Mouse (Mus musculus): ENCODE data around the gene Mgmt. TPM values are rescaled to one million over a fixed set of nuclear protein-coding genes. Genes with fewer than 3 reads are reported as not detected.

The Mgmt gene
- 4.8 and 5.5 TPM in 2 replicates for polyA plus RNA-seq (2016; fragmentation: Nextera tagmentation; extraction: Ambion mirVana)

GRCm38 (mm10) chr7:136894106-136894986 is at the start of gene Mgmt:
Mgmt (plus strand) TSS chr7:136894614.
- H3K36me3 ChIP-seq = no peaks in the 10 kb centered on the region
- H3K27me3 ChIP-seq (ENCODE audit: insufficient read depth, poor library complexity, severe bottlenecking) = no peaks in the 10 kb centered on the region
- peaks cover 15% of the 10 kb centered on the region for H3K4me1 ChIP-seq (replicated peaks)
- no peaks in the 10 kb centered on the region for H3K9me3 ChIP-seq
- peak within 1 kb of the TSS; percentile 47 for H3K4me3 ChIP-seq
- WGBS = 11% methylated on average over 33 of the region's 33 CpGs
- peak within 1 kb of the TSS; percentile 89 for H3K27ac ChIP-seq
- peak; percentile 95 for DNase-seq (ENCODE audit: low spot score)

GRCm38 (mm10) chr7:136844835-136845234 is 49.6 kb upstream of the Mgmt start:
- H3K4me1 ChIP-seq (replicated peaks) = peaks cover 65% of the 10 kb centered on the region

GRCm38 (mm10) chr7:136845321-136845720 is 49.1 kb upstream of the Mgmt start:
- H3K27me3 ChIP-seq (ENCODE audit: insufficient read depth, poor library complexity, severe bottlenecking) = peaks cover 13% of the 10 kb centered on the region; the same call in 1 of the 2 replicates
- H3K36me3 ChIP-seq = no peaks in the 10 kb centered on the region
- H3K4me1 ChIP-seq (replicated peaks) = peaks cover 63% of the 10 kb centered on the region
- no peak for DNase-seq (ENCODE audit: low spot score)
- H3K4me3 ChIP-seq = no peak overlapping the region
- no peaks in the 10 kb centered on the region for H3K9me3 ChIP-seq
- WGBS = 47% methylated on average over 9 of the region's 9 CpGs
- no peak overlapping the region for H3K27ac ChIP-seq

More at GRCm38 (mm10) chr7:136844835-136845234, 49.6 kb upstream of the Mgmt start:
- H3K4me3 ChIP-seq = no peak overlapping the region
- 0 out of 2 replicates have a peak overlapping the region, but pooled peaks have one; percentile 29 for H3K27ac ChIP-seq
- DNase-seq (ENCODE audit: low spot score) = no peak
- no peaks in the 10 kb centered on the region for H3K36me3 ChIP-seq
- peaks cover 13% of the 10 kb centered on the region; the same call in 1 of the 2 replicates for H3K27me3 ChIP-seq (ENCODE audit: insufficient read depth, poor library complexity, severe bottlenecking)
- no peaks in the 10 kb centered on the region for H3K9me3 ChIP-seq
- 80% methylated on average over 5 of the region's 5 CpGs for WGBS

- H3K4me1 ChIP-seq (replicated peaks) = peaks cover 56% of the 10 kb centered on the region
- peaks cover 13% of the 10 kb centered on the region; the same call in 1 of the 2 replicates for H3K27me3 ChIP-seq (ENCODE audit: insufficient read depth, poor library complexity, severe bottlenecking)
- H3K36me3 ChIP-seq = no peaks in the 10 kb centered on the region
- 36% methylated on average over 10 of the region's 10 CpGs for WGBS
- no peak for DNase-seq (ENCODE audit: low spot score)
- no peak overlapping the region for H3K27ac ChIP-seq
- no peaks in the 10 kb centered on the region for H3K9me3 ChIP-seq
- no peak overlapping the region for H3K4me3 ChIP-seq
Observed at GRCm38 (mm10) chr7:136846086-136846620, 48.3 kb upstream of the Mgmt start.

- Histone ChIP-seq H3K36me3 (no peaks in the 10 kb centered on the region), H3K27ac (no peak overlapping the region), H3K27me3 (ENCODE audit: insufficient read depth, poor library complexity, severe bottlenecking) (peaks cover 13% of the 10 kb centered on the region; the same call in 1 of the 2 replicates), H3K9me3 (no peaks in the 10 kb centered on the region), H3K4me1 (replicated peaks) (peaks cover 41% of the 10 kb centered on the region), H3K4me3 (no peak overlapping the region)
- DNase-seq (ENCODE audit: low spot score) = no peak
- WGBS = 96% methylated on average over 6 of the region's 6 CpGs
Observed at GRCm38 (mm10) chr7:136847601-136848000, 46.8 kb upstream of the Mgmt start.

GRCm38 (mm10) chr7:136848761-136849160 is 45.7 kb upstream of the Mgmt start:
- Histone ChIP-seq H3K4me1 (replicated peaks) (peaks cover 31% of the 10 kb centered on the region), H3K4me3 (no peak overlapping the region), H3K36me3 (no peaks in the 10 kb centered on the region), H3K9me3 (no peaks in the 10 kb centered on the region), H3K27me3 (ENCODE audit: insufficient read depth, poor library complexity, severe bottlenecking) (peaks cover 13% of the 10 kb centered on the region; the same call in 1 of the 2 replicates), H3K27ac (no peak overlapping the region)
- no peak for DNase-seq (ENCODE audit: low spot score)
- WGBS = 91% methylated on average over 8 of the region's 8 CpGs

- H3K9me3 ChIP-seq = no peaks in the 10 kb centered on the region
- DNase-seq (ENCODE audit: low spot score) = no peak
- no peak overlapping the region for H3K27ac ChIP-seq
- WGBS = 88% methylated on average over 3 of the region's 3 CpGs
- peaks cover 11% of the 10 kb centered on the region; the same call in 1 of the 2 replicates for H3K27me3 ChIP-seq (ENCODE audit: insufficient read depth, poor library complexity, severe bottlenecking)
- H3K4me1 ChIP-seq (replicated peaks) = peaks cover 23% of the 10 kb centered on the region
- no peaks in the 10 kb centered on the region for H3K36me3 ChIP-seq
- H3K4me3 ChIP-seq = no peak overlapping the region
Observed at GRCm38 (mm10) chr7:136849811-136850210, 44.6 kb upstream of the Mgmt start.

GRCm38 (mm10) chr7:136850339-136850738 is 44.1 kb upstream of the Mgmt start:
- Histone ChIP-seq H3K27ac (no peak overlapping the region), H3K27me3 (ENCODE audit: insufficient read depth, poor library complexity, severe bottlenecking) (peaks cover 11% of the 10 kb centered on the region; the same call in 1 of the 2 replicates), H3K4me1 (replicated peaks) (peaks cover 18% of the 10 kb centered on the region), H3K36me3 (no peaks in the 10 kb centered on the region), H3K9me3 (no peaks in the 10 kb centered on the region), H3K4me3 (no peak overlapping the region)
- no peak for DNase-seq (ENCODE audit: low spot score)
- 68% methylated on average over 5 of the region's 5 CpGs for WGBS

GRCm38 (mm10) chr7:136851946-136852345 is 42.5 kb upstream of the Mgmt start:
- 80% methylated on average over 8 of the region's 8 CpGs for WGBS
- Histone ChIP-seq H3K36me3 (no peaks in the 10 kb centered on the region), H3K9me3 (no peaks in the 10 kb centered on the region), H3K27ac (no peak overlapping the region), H3K4me1 (replicated peaks) (peaks cover 4% of the 10 kb centered on the region; the same call in 1 of the 2 replicates), H3K27me3 (ENCODE audit: insufficient read depth, poor library complexity, severe bottlenecking) (peaks cover 7% of the 10 kb centered on the region; the same call in 1 of the 2 replicates), H3K4me3 (no peak overlapping the region)
- DNase-seq (ENCODE audit: low spot score) = no peak

GRCm38 (mm10) chr7:136852721-136853120 is 41.7 kb upstream of the Mgmt start:
- no peaks in the 10 kb centered on the region for H3K9me3 ChIP-seq
- H3K4me1 ChIP-seq (replicated peaks) = peaks cover 4% of the 10 kb centered on the region; the same call in 1 of the 2 replicates
- H3K4me3 ChIP-seq = no peak overlapping the region
- H3K36me3 ChIP-seq = no peaks in the 10 kb centered on the region
- 78% methylated on average over 4 of the region's 4 CpGs for WGBS
- no peak for DNase-seq (ENCODE audit: low spot score)
- no peaks in the 10 kb centered on the region for H3K27me3 ChIP-seq (ENCODE audit: insufficient read depth, poor library complexity, severe bottlenecking)
- peak overlapping the region; percentile 23; the same call in 1 of the 2 replicates for H3K27ac ChIP-seq

- H3K27me3 ChIP-seq (ENCODE audit: insufficient read depth, poor library complexity, severe bottlenecking) = peaks cover 8% of the 10 kb centered on the region
- DNase-seq (ENCODE audit: low spot score) = no peak
- WGBS = 21% methylated on average over 7 of the region's 7 CpGs
- H3K36me3 ChIP-seq = no peaks in the 10 kb centered on the region
- 0 out of 2 replicates have a peak, but pooled peaks cover 3% of the 10 kb centered on the region for H3K9me3 ChIP-seq
- H3K4me3 ChIP-seq = no peak overlapping the region
- no peak overlapping the region for H3K27ac ChIP-seq
- peaks cover 17% of the 10 kb centered on the region for H3K4me1 ChIP-seq (replicated peaks)
Observed at GRCm38 (mm10) chr7:136864677-136865463, 29.5 kb upstream of the Mgmt start.

- Histone ChIP-seq H3K4me3 (no peak overlapping the region), H3K9me3 (0 out of 2 replicates have a peak, but pooled peaks cover 3% of the 10 kb centered on the region), H3K27me3 (ENCODE audit: insufficient read depth, poor library complexity, severe bottlenecking) (peaks cover 13% of the 10 kb centered on the region), H3K4me1 (replicated peaks) (peaks cover 17% of the 10 kb centered on the region), H3K27ac (no peak overlapping the region), H3K36me3 (no peaks in the 10 kb centered on the region)
- 95% methylated on average over 4 of the region's 4 CpGs for WGBS
- no peak for DNase-seq (ENCODE audit: low spot score)
Observed at GRCm38 (mm10) chr7:136865876-136866275, 28.5 kb upstream of the Mgmt start.
